Mouse (Mus musculus) testis, adult 2 months (tissue): ENCODE measurements around the gene Pla2g2d. TPM values are rescaled to one million over a fixed set of nuclear protein-coding genes. Genes with fewer than 3 reads are reported as not detected.
A peak's percentile ranks its signal among the peaks of the same experiment; 100 is the strongest.

Experiments used
- H3K27ac ChIP-seq: fragments of 200-500 bp; 2 replicates; pipeline ENCODE4 v1.5.1; 2012; ENCODE audit warnings: low read depth, low read length; ENCODE audit not compliant: control insufficient read depth, insufficient read depth
- H3K27me3 ChIP-seq: fragments of 200-500 bp; 2 replicates; pipeline ENCODE4 v1.6.1; 2012; ENCODE audit warnings: mild to moderate bottlenecking, low read length, moderate library complexity; ENCODE audit not compliant: control insufficient read depth, insufficient read depth
- H3K36me3 ChIP-seq: fragments of 200-500 bp; 2 replicates; pipeline ENCODE4 v1.6.1; 2012; ENCODE audit warnings: mild to moderate bottlenecking, low read length; ENCODE audit not compliant: control insufficient read depth, insufficient read depth
- H3K4me1 ChIP-seq: fragments of 200-500 bp; 2 replicates; pipeline ENCODE4 v1.6.1; 2012; ENCODE audit warnings: low read length; ENCODE audit not compliant: control insufficient read depth, insufficient read depth
- H3K4me3 ChIP-seq: fragments of 200-500 bp; 2 replicates; pipeline ENCODE4 v1.5.1; 2012; ENCODE audit warnings: low read depth, mild to moderate bottlenecking, low read length, moderate library complexity, mixed read lengths; ENCODE audit not compliant: control insufficient read depth
- CTCF ChIP-seq: fragments of 200-500 bp; IDR thresholded peaks from 2 replicates; pipeline ENCODE4 v1.5.1; 2012; ENCODE audit warnings: low read depth, mild to moderate bottlenecking, inconsistent platforms, low read length, moderate library complexity; ENCODE audit not compliant: control insufficient read depth, insufficient read depth, insufficient replicate concordance
- POLR2A ChIP-seq: fragments of 200-500 bp; IDR thresholded peaks from 2 replicates; pipeline ENCODE4 v1.6.1; 2012; ENCODE audit warnings: low read depth, mild to moderate bottlenecking, inconsistent platforms, low read length, moderate library complexity; ENCODE audit not compliant: control insufficient read depth
- polyA plus RNA-seq: library from polyadenylated mRNA; depleted of rRNA; stranded (reverse); fragments of >200 nt; gene quantifications from 2 replicates; pipeline ENCODE4 v1.2.3, GENCODE M21; 2012

Gene Pla2g2d
- polyA plus RNA-seq, 1 experiment, result 0.36 TPM

DNA sequence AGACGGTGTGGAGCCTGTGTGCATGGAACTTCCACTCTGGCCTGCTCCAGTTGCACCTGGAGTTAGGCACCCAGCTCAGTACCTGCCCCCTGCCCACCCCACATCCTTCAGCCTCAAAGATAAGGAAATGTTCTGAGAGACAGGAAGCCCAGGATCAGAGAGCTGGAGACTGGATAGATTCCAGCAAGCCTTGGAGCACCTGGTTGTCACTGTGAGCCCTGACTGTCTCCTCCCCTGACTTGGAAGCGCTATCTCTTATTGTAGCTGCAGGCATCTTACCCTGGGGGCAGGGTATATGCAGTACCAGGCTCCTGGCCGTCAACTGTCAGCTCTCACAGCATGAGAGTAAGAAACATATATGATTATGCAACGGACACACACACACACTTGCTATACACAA, 20.1 kb upstream of the Pla2g2d start:
- Histone ChIP-seq H3K36me3 (no peaks in the 10 kb centered on the region), H3K4me1 (no peaks in the 10 kb centered on the region), H3K4me3 (no peak overlapping the region), H3K27ac (no peak overlapping the region), H3K27me3 (no peaks in the 10 kb centered on the region)
- TF ChIP-seq POLR2A (no peak), CTCF (no peak)

DNA sequence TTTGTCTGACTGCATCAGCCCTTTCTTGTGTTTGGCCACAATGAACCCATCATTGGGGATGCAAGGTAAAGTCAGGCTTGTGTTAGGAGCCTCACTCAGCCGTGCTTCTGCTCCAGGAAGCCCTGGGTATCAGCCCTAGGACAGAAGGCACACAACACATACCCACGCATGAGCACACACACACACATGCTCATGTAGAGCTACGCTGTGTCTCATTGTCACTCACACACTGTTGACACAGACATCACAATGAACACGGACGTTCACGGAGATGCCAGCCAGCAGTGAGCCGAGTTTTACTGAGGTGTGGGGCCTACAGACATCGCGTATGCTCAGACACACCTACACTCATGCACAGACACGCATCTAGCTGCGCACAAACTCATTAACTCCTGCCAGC, 19.6 kb upstream of the Pla2g2d start:
- H3K4me1 ChIP-seq, result no peaks in the 10 kb centered on the region
- H3K27ac ChIP-seq, result no peak overlapping the region
- TF ChIP-seq POLR2A, result no peak
- TF ChIP-seq CTCF, result no peak
- no peaks in the 10 kb centered on the region for H3K36me3 ChIP-seq
- no peaks in the 10 kb centered on the region for H3K27me3 ChIP-seq
- H3K4me3 ChIP-seq, result peak overlapping the region; percentile 58

DNA sequence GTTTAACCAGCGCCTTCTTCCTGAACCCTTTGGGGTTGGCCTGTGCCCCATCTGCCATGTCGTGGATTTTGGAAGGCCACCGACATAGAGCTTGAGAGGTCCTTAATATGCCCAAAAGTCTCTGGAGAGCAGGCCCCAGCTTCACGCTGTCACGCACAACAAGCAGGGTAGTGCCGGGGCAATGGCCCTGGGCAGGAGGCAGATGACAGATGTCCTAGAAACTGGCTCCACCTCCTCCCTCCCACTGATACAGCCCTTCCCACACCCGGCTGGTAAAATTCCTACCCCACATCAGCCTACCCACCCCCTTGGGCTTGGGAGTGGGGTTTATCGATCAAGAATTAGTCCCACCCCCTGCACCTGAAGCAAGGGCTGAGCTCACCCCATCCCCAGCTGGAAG, 18.1 kb upstream of the Pla2g2d start, which contains the start of gene Pla2g2f:
TSS of gene Pla2g2f (minus strand) at position 211 of the 400 bp plus-strand sequence.
- TF ChIP-seq CTCF (no peak), POLR2A (no peak)
- Histone ChIP-seq H3K27me3 (no peaks in the 10 kb centered on the region), H3K27ac (no peak within 1 kb of the TSS), H3K36me3 (no peaks in the 10 kb centered on the region), H3K4me3 (peak within 1 kb of the TSS; percentile 15; the same call in 1 of the 2 replicates), H3K4me1 (no peaks in the 10 kb centered on the region)

- no peaks in the 10 kb centered on the region for H3K27me3 ChIP-seq
- H3K4me3 ChIP-seq, result no peak overlapping the region
- no peak overlapping the region for H3K27ac ChIP-seq
- no peaks in the 10 kb centered on the region for H3K4me1 ChIP-seq
- TF ChIP-seq CTCF, result no peak
- H3K36me3 ChIP-seq, result no peaks in the 10 kb centered on the region
These were observed 13.3 kb upstream of the Pla2g2d start for GRCm38 (mm10) chr4:138762266-138762665.

GRCm38 (mm10) chr4:138771970-138772369, 3.6 kb upstream of the Pla2g2d start:
- Histone ChIP-seq H3K27ac (no peak overlapping the region), H3K4me3 (no peak overlapping the region), H3K36me3 (no peaks in the 10 kb centered on the region), H3K4me1 (no peaks in the 10 kb centered on the region), H3K27me3 (no peaks in the 10 kb centered on the region)
- no peak for TF ChIP-seq CTCF
- no peak for TF ChIP-seq POLR2A

GRCm38 (mm10) chr4:138772386-138772785, 3.1 kb upstream of the Pla2g2d start:
- H3K36me3 ChIP-seq, result no peaks in the 10 kb centered on the region
- no peak overlapping the region for H3K27ac ChIP-seq
- no peaks in the 10 kb centered on the region for H3K4me1 ChIP-seq
- TF ChIP-seq CTCF, result no peak
- no peak for TF ChIP-seq POLR2A
- no peak overlapping the region for H3K4me3 ChIP-seq
- no peaks in the 10 kb centered on the region for H3K27me3 ChIP-seq

GRCm38 (mm10) chr4:138777417-138778407, 2.2 kb downstream of the Pla2g2d start:
- Histone ChIP-seq H3K4me3 (no peak overlapping the region), H3K4me1 (peaks cover 5% of the 10 kb centered on the region), H3K27ac (no peak overlapping the region), H3K36me3 (no peaks in the 10 kb centered on the region), H3K27me3 (no peaks in the 10 kb centered on the region)
- TF ChIP-seq CTCF (no peak), POLR2A (no peak)

DNA sequence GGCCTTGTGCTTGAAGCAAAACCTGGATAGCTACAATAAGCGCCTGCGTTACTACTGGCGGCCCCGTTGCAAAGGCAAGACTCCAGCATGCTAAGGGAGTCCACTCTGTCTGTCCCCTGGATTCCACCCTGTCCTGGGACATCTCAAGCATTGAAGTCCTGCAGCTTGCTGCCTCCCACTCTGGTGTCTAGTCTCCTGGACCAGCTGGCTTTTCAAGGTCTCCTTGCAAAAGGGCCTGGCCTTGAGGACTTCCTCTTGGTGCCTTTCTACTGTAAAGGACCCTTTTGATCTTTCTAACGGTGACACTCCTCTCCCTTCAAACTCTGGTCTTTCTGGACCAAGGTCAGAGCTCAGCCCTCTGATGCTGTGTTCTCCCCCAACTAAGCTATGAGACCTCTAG, 4.8 kb downstream of the Pla2g2d start:
- TF ChIP-seq POLR2A (no peak), CTCF (no peak)
- Histone ChIP-seq H3K27ac (no peak overlapping the region), H3K27me3 (no peaks in the 10 kb centered on the region), H3K4me3 (no peak overlapping the region), H3K36me3 (no peaks in the 10 kb centered on the region), H3K4me1 (peaks cover 7% of the 10 kb centered on the region)
